23 mouse cellular contexts compared by ENCODE assay signal in genomic region chr10:19910516-19910915, GRCm38 (mm10). TPM values are rescaled to one million over a fixed set of nuclear protein-coding genes. Genes with fewer than 3 reads are reported as not detected.
DNase-seq lines count a peak whose midpoint lies in the region; ATAC-seq and TF ChIP-seq lines count a peak whose summit lies in the region.
"Had no signal": no experiment of that assay in that cellular context is flagged by ENCODE, and none has a peak within 500 bp of the region (broad histone marks: within the 10 kb centered on the region; RNA-seq: fewer than 3 reads in every experiment).

No protein-coding gene starts in this region.

- ATAC-seq in liver, embryonic 11.5 days (replicated peaks; ENCODE audit: low FRiP score): no peak
- ATAC-seq in midbrain, embryonic 11.5 days (ENCODE audit: low FRiP score): no peak
- ATAC-seq in midbrain, embryonic 16.5 days: no peak
- ATAC-seq: activated CD4-positive, CD25-positive, alpha-beta regulatory T cell, adult 4 months; CD4-positive, CD25-positive, alpha-beta regulatory T cell, adult 4 months; Patski had no signal

- WGBS in liver, adult 2 months: 28% methylated on average over 2 of the region's 2 CpGs
- WGBS in liver, embryonic 11.5 days: 80% methylated on average over 2 of the region's 2 CpGs
- WGBS in midbrain, embryonic 11.5 days: 91% methylated on average over 2 of the region's 2 CpGs
- WGBS in midbrain, embryonic 16.5 days: 93% methylated on average over 2 of the region's 2 CpGs

- H3K4me3 ChIP-seq in liver, adult 2 months (ENCODE audit: insufficient read depth, low read depth, low read length): no peak overlapping the region
- no peak overlapping the region for H3K4me3 ChIP-seq in liver, embryonic 11.5 days (ENCODE audit: low read depth, low read length)
- H3K4me3 ChIP-seq in midbrain, embryonic 11.5 days (ENCODE audit: low read depth, low read length): no peak overlapping the region
- no peak overlapping the region for H3K4me3 ChIP-seq in midbrain, embryonic 16.5 days (ENCODE audit: low read depth, low read length)

- TF ChIP-seq CTCF in liver, adult 2 months (IDR thresholded peaks at IDR 0.05; ENCODE audit: low read depth, low read length): no peak

- no peak overlapping the region for H3K27ac ChIP-seq in liver, adult 2 months (replicated peaks; ENCODE audit: insufficient read depth, low read depth, low read length)
- no peak overlapping the region for H3K27ac ChIP-seq in liver, embryonic 11.5 days (ENCODE audit: low read depth, low read length)
- H3K27ac ChIP-seq in midbrain, embryonic 11.5 days (ENCODE audit: low read depth, low read length): no peak overlapping the region
- H3K27ac ChIP-seq in midbrain, embryonic 16.5 days (ENCODE audit: low read length): no peak overlapping the region

- H3K9me3 ChIP-seq in liver, embryonic 11.5 days (ENCODE audit: control insufficient read depth, low read length): no peaks in the 10 kb centered on the region
- no peaks in the 10 kb centered on the region for H3K9me3 ChIP-seq in midbrain, embryonic 11.5 days (ENCODE audit: control insufficient read depth, low read length)
- H3K9me3 ChIP-seq in midbrain, embryonic 16.5 days (replicated peaks; ENCODE audit: control insufficient read depth, low read length, poor library complexity, severe bottlenecking): no peaks in the 10 kb centered on the region
- H3K9me3 ChIP-seq: G1E had no signal

- DNase-seq in heart, adult 11 months: peak; percentile 55
- no peak for DNase-seq in heart, adult 9 months (ENCODE audit: low spot score in 2 of 2)
- DNase-seq in liver, adult 2 months (ENCODE audit: extremely low read depth, low read depth, low spot score): peak; percentile 68
- no peak for DNase-seq in liver, embryonic 11.5 days (ENCODE audit: low spot score)
- peak; percentile 68 for DNase-seq in midbrain, embryonic 11.5 days (ENCODE audit: low spot score, missing footprints)
- DNase-seq: adrenal gland, adult 2 months; adrenal gland, adult 8-10 months; adrenal gland, postnatal 10 days; adrenal gland, postnatal 14 days; adrenal gland, postnatal 25 days; adrenal gland, postnatal 36 days; B cell, adult 2 months; cerebellum, adult 11 months; cerebellum, adult 11-12 months; cerebellum, adult 18-20 months had no signal

- H3K79me2 ChIP-seq in liver, adult 2 months (ENCODE audit: control insufficient read depth, insufficient read depth, low read length): no peaks in the 10 kb centered on the region; the same call in 1 of the 2 replicates

- TF ChIP-seq POLR2A in liver, adult 2 months (IDR thresholded peaks at IDR 0.05; ENCODE audit: extremely low read depth, insufficient read depth, low read length): no peak

- no peak overlapping the region for H3K9ac ChIP-seq in liver, adult 2 months (ENCODE audit: low read depth, low read length)
- no peak overlapping the region for H3K9ac ChIP-seq in liver, embryonic 11.5 days (ENCODE audit: low read depth, low read length)
- H3K9ac ChIP-seq in midbrain, embryonic 11.5 days (ENCODE audit: low read length): no peak overlapping the region
- no peak overlapping the region for H3K9ac ChIP-seq in midbrain, embryonic 16.5 days (ENCODE audit: low read depth, low read length)

- H3K27me3 ChIP-seq in liver, adult 2 months (ENCODE audit: control insufficient read depth, insufficient read depth, low read length): no peaks in the 10 kb centered on the region
- no peaks in the 10 kb centered on the region for H3K27me3 ChIP-seq in liver, embryonic 11.5 days (replicated peaks; ENCODE audit: control insufficient read depth, insufficient read depth, low read length)
- no peaks in the 10 kb centered on the region for H3K27me3 ChIP-seq in midbrain, embryonic 11.5 days (ENCODE audit: control insufficient read depth, insufficient read depth, low read length)
- H3K27me3 ChIP-seq in midbrain, embryonic 16.5 days (ENCODE audit: control insufficient read depth, insufficient read depth, low read depth, low read length): no peaks in the 10 kb centered on the region
- H3K27me3 ChIP-seq: CH12.LX had no signal

- no peak overlapping the region for H3K4me2 ChIP-seq in liver, embryonic 11.5 days
- H3K4me2 ChIP-seq in midbrain, embryonic 11.5 days: no peak overlapping the region
- H3K4me2 ChIP-seq in midbrain, embryonic 16.5 days (ENCODE audit: low read length): no peak overlapping the region

- peaks cover 7% of the 10 kb centered on the region; the same call in 1 of the 2 replicates for H3K4me1 ChIP-seq in liver, adult 2 months (ENCODE audit: control insufficient read depth, insufficient read depth, low read length)
- no peaks in the 10 kb centered on the region; the same call in 1 of the 2 replicates for H3K4me1 ChIP-seq in liver, embryonic 11.5 days (replicated peaks; ENCODE audit: control insufficient read depth, insufficient read depth, low read length)
- no peaks in the 10 kb centered on the region for H3K4me1 ChIP-seq in midbrain, embryonic 11.5 days (ENCODE audit: control insufficient read depth, insufficient read depth, low read length)
- no peaks in the 10 kb centered on the region; the same call in 1 of the 2 replicates for H3K4me1 ChIP-seq in midbrain, embryonic 16.5 days (ENCODE audit: control insufficient read depth, insufficient read depth, low read length)

- H3K36me3 ChIP-seq in liver, adult 2 months (ENCODE audit: control insufficient read depth, insufficient read depth, low read length): 0 out of 2 replicates have a peak, but pooled peaks cover under 1% of the 10 kb centered on the region
- no peaks in the 10 kb centered on the region for H3K36me3 ChIP-seq in liver, embryonic 11.5 days (ENCODE audit: control insufficient read depth, insufficient read depth, low read length)
- H3K36me3 ChIP-seq in midbrain, embryonic 11.5 days (ENCODE audit: control insufficient read depth, insufficient read depth, low read length): no peaks in the 10 kb centered on the region
- H3K36me3 ChIP-seq in midbrain, embryonic 16.5 days (ENCODE audit: control insufficient read depth, insufficient read depth, low read length): no peaks in the 10 kb centered on the region

RNA-seq across cellular contexts. Expression of gene Pex7, which starts 3.0 kb away (rescaled TPM):
- 112 and 114 TPM in 2 replicates for total RNA-seq in liver, adult 2 months (2014; rRNA removed)
- 118 and 129 TPM in 2 replicates for polyA plus RNA-seq in liver, adult 2 months (2012; rRNA removed)
- 40.8 and 43.8 TPM in 2 replicates for polyA plus RNA-seq in liver, embryonic 11.5 days (2014; fragmentation: Nextera tagmentation; extraction: Ambion mirVana)
- polyA plus RNA-seq in midbrain, embryonic 11.5 days (2014; fragmentation: Nextera tagmentation; extraction: Ambion mirVana): 33.4 and 33.6 TPM in 2 replicates
- polyA plus RNA-seq in midbrain, embryonic 16.5 days (2015; fragmentation: Nextera tagmentation; extraction: Ambion mirVana): 26.0 and 32.8 TPM in 2 replicates

RNA-seq across cellular contexts. Expression of gene Map3k5, which starts 23.8 kb away (rescaled TPM):
- 25.4 and 26.4 TPM in 2 replicates for total RNA-seq in liver, adult 2 months (2014; rRNA removed)
- polyA plus RNA-seq in liver, adult 2 months (2012; rRNA removed): 2.8 and 2.9 TPM in 2 replicates
- polyA plus RNA-seq in liver, embryonic 11.5 days (2014; fragmentation: Nextera tagmentation; extraction: Ambion mirVana): 1.2 and 1.8 TPM in 2 replicates
- 0.51 and 1.0 TPM in 2 replicates for polyA plus RNA-seq in midbrain, embryonic 11.5 days (2014; fragmentation: Nextera tagmentation; extraction: Ambion mirVana)
- polyA plus RNA-seq in midbrain, embryonic 16.5 days (2015; fragmentation: Nextera tagmentation; extraction: Ambion mirVana): 1.1 and 1.2 TPM in 2 replicates

RNA-seq across cellular contexts. Expression of gene Slc35d3, which starts 59.3 kb away (rescaled TPM):
- total RNA-seq in liver, adult 2 months (2014; rRNA removed): not detected in 2 replicates
- polyA plus RNA-seq in liver, adult 2 months (2012; rRNA removed): 0.04 TPM in 1 of 2 replicates, not detected in the other
- polyA plus RNA-seq in liver, embryonic 11.5 days (2014; fragmentation: Nextera tagmentation; extraction: Ambion mirVana): 11.5 and 12.8 TPM in 2 replicates
- 0.63 and 0.68 TPM in 2 replicates for polyA plus RNA-seq in midbrain, embryonic 11.5 days (2014; fragmentation: Nextera tagmentation; extraction: Ambion mirVana)
- polyA plus RNA-seq in midbrain, embryonic 16.5 days (2015; fragmentation: Nextera tagmentation; extraction: Ambion mirVana): 1.5 and 2.5 TPM in 2 replicates
- total RNA-seq: MEL had no signal
- polyA plus RNA-seq: activated CD4-positive, CD25-positive, alpha-beta regulatory T cell, adult 4 months; C2C12; CD4-positive, CD25-positive, alpha-beta regulatory T cell, adult 4 months; G1E; Patski had no signal

Comparison
In these comparisons a context has a peak if more than half of its experiments do, and no peak if none do; other contexts are left out.
1. DNase-seq: peak in heart, adult 11 months (single experiment), liver, adult 2 months (single experiment) and midbrain, embryonic 11.5 days (single experiment); none in heart, adult 9 months (0 of 2) and liver, embryonic 11.5 days (single experiment).